Mouse (Mus musculus) small intestine, adult 2 months (tissue): ENCODE data around the gene Dlg2. TPM values are rescaled to one million over a fixed set of nuclear protein-coding genes. Genes with fewer than 3 reads are reported as not detected.

Experiments
- H3K27ac ChIP-seq: fragments of 200-500 bp; 2 replicates; pipeline ENCODE4 v1.5.1; 2012; ENCODE audit warnings: low read depth, low read length, control low read depth, inconsistent platforms; ENCODE audit not compliant: insufficient read depth
- H3K27me3 ChIP-seq: fragments of 200-500 bp; 2 replicates; pipeline ENCODE4 v1.6.1; 2012; ENCODE audit warnings: mild to moderate bottlenecking, moderate library complexity, low read length, inconsistent platforms; ENCODE audit not compliant: control insufficient read depth, insufficient read depth
- H3K36me3 ChIP-seq: fragments of 200-500 bp; 2 replicates; pipeline ENCODE4 v1.6.1; 2012; ENCODE audit warnings: mild to moderate bottlenecking, low read length, control low read depth, inconsistent platforms; ENCODE audit not compliant: control insufficient read depth, insufficient read depth
- H3K4me1 ChIP-seq: fragments of 200-500 bp; 2 replicates; pipeline ENCODE4 v1.6.1; 2012; ENCODE audit warnings: low read length, inconsistent platforms, mixed read lengths; ENCODE audit not compliant: control insufficient read depth, insufficient read depth, insufficient read length
- H3K4me3 ChIP-seq: fragments of 200-500 bp; 2 replicates; pipeline ENCODE4 v1.5.1; 2012; ENCODE audit warnings: low read depth, mild to moderate bottlenecking, control low read depth, inconsistent platforms, low read length, moderate library complexity
- CTCF ChIP-seq: fragments of 200-500 bp; IDR thresholded peaks from 2 replicates; pipeline ENCODE4 v1.5.1; 2012; ENCODE audit warnings: low read depth, mild to moderate bottlenecking, control low read depth, inconsistent platforms, low read length, moderate library complexity, mixed read lengths; ENCODE audit not compliant: insufficient replicate concordance, insufficient read length; ENCODE audit errors: extremely low read depth
- POLR2A ChIP-seq: fragments of 200-500 bp; IDR thresholded peaks from 2 replicates; pipeline ENCODE4 v1.6.1; 2012; ENCODE audit warnings: low read depth, mild to moderate bottlenecking, control low read depth, inconsistent platforms, low read length, moderate library complexity
- WGBS: fragments of 180-500 bp; shearing (Covaris S2); methylation state at CpG from one replicate; pipeline ENCODE4 v1.1.7; 2018; 5-methylcytosine and 5-hydroxymethylcytosine counted together
- polyA plus RNA-seq: library from polyadenylated mRNA; depleted of rRNA; stranded (reverse); fragments of >200 nt; gene quantifications from 2 replicates; pipeline ENCODE4 v1.2.3, GENCODE M21; 2012

Gene Dlg2
- polyA plus RNA-seq, 1 experiment = 0.38 TPM

DNA sequence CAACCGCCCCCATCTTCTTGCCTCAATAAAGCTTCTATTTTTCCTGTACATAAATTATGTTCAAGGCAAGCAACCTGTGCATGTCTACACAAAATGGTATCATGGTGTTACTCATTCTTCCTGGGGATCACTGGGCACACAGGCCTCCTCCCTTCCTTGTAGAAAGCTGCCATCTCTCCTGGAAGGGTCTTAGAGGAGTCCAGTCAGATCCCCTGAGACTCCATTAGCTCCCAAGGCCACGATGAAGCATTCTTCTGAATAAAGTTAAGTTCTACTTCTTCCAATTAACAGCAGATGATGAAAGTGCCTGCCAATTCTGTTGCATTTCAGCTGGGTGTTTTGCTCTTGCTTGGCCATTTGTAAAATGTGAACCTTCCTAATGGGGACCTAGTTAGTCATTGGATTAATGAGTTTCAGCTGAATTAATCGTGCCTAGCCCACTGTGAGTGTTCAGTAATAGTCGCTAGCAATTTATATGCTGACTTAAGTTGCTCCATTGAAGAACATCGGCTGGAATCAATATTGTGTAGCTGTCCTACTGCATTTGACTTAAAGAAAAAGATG lies 953.3 kb downstream of the Dlg2 start:
- Histone ChIP-seq H3K27ac (no peak overlapping the region), H3K4me3 (no peak overlapping the region), H3K27me3 (no peaks in the 10 kb centered on the region), H3K36me3 (no peaks in the 10 kb centered on the region), H3K4me1 (no peaks in the 10 kb centered on the region)
- 75% methylated on average over 5 of the region's 5 CpGs for WGBS
- TF ChIP-seq POLR2A (no peak), CTCF (no peak)

- WGBS = 21% methylated on average over 11 of the region's 11 CpGs
- no peaks in the 10 kb centered on the region for H3K27me3 ChIP-seq
- H3K4me1 ChIP-seq = no peaks in the 10 kb centered on the region
- no peak for TF ChIP-seq CTCF
- no peak for TF ChIP-seq POLR2A
- H3K27ac ChIP-seq = no peak overlapping the region
- H3K36me3 ChIP-seq = no peaks in the 10 kb centered on the region
- no peak overlapping the region for H3K4me3 ChIP-seq
Observed at GRCm38 (mm10) chr7:91431594-91432240, 955.2 kb downstream of the Dlg2 start.

- 89% methylated on average over 4 of the region's 4 CpGs for WGBS
- Histone ChIP-seq H3K4me1 (no peaks in the 10 kb centered on the region), H3K36me3 (no peaks in the 10 kb centered on the region), H3K4me3 (no peak overlapping the region), H3K27me3 (no peaks in the 10 kb centered on the region), H3K27ac (no peak overlapping the region)
- TF ChIP-seq CTCF (no peak), POLR2A (no peak)
Observed at GRCm38 (mm10) chr7:91432563-91432962, 956.1 kb downstream of the Dlg2 start.

GRCm38 (mm10) chr7:91434739-91435138 lies 958.3 kb downstream of the Dlg2 start:
- 72% methylated on average over 5 of the region's 5 CpGs for WGBS
- Histone ChIP-seq H3K4me1 (no peaks in the 10 kb centered on the region), H3K27me3 (no peaks in the 10 kb centered on the region), H3K27ac (no peak overlapping the region), H3K4me3 (no peak overlapping the region), H3K36me3 (no peaks in the 10 kb centered on the region)
- no peak for TF ChIP-seq CTCF
- TF ChIP-seq POLR2A = no peak

DNA sequence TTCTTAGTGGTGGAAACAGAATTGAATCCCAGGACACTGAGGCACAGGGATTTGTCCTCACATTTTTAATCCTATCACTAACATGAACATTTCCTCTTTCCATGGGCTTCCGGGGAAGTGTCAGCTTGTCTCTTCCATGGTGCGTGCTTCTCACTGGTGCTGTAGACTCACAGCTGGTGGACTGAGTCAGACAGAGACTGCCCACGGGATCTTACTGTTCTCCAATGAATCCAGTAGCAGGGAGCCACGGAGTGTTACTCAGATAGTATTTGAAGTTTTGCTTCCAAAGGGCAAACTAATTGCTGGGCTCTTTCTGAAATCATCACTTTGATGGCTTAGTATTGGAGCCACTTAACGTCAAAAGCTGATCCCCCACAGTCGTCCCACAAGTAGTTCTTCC lies 963.9 kb downstream of the Dlg2 start:
- WGBS = 70% methylated on average over 6 of the region's 6 CpGs
- Histone ChIP-seq H3K4me3 (no peak overlapping the region), H3K36me3 (no peaks in the 10 kb centered on the region), H3K27ac (no peak overlapping the region), H3K27me3 (no peaks in the 10 kb centered on the region), H3K4me1 (peaks cover 2% of the 10 kb centered on the region; the same call in 1 of the 2 replicates)
- no peak for TF ChIP-seq POLR2A
- no peak for TF ChIP-seq CTCF

DNA sequence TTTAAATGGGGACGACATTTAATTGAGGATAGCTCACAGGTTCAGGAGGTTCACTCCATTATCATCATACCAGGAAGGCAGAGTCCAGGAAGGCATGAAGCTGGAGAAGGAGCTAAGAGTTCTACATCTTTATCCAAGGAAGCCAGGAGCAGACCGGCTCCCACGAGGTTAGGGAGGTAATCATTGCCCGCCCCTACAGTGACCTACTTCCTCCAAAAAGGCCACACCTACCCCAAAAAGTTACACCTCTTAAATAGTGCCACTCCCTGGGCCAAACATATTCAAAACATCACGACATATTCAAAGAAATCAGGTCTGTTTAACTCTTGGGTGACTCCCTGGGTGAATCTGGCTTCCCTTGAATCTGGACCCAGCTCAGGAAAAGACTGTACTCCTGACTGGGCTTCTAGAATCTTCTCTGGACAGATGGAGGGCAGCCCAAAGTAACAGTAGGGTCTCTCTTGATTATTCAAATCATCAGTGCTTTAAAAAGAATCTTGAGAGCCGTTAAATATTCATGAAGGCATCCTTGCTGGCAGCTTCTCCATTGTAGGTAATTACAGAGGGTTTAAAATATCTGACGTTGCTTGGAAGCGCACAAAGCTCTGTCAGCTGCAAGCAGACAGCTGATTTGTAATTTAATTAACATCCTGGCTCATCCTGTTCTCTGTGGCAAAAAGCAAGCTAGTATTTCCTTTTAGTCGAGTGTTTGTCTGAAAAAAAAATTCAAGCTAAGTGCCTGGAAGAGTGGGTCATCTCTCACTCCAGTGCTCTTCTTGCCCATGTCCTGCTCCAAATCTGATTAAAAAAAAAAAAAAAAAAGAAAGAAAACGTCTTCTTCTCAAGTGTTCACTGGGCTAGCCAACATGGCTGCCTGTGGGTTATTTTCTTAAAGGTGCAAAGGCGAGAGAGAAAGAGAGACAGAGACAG lies 966.2 kb downstream of the Dlg2 start:
- Histone ChIP-seq H3K4me1 (peaks cover 2% of the 10 kb centered on the region; the same call in 1 of the 2 replicates), H3K27me3 (no peaks in the 10 kb centered on the region), H3K27ac (no peak overlapping the region), H3K36me3 (no peaks in the 10 kb centered on the region), H3K4me3 (no peak overlapping the region)
- TF ChIP-seq POLR2A = no peak
- no peak for TF ChIP-seq CTCF
- 62% methylated on average over 11 of the region's 11 CpGs for WGBS

- WGBS = 61% methylated on average over 5 of the region's 5 CpGs
Observed at GRCm38 (mm10) chr7:91443377-91443714, 966.9 kb downstream of the Dlg2 start.

More at GRCm38 (mm10) chr7:91443377-91443714, 966.9 kb downstream of the Dlg2 start:
- Histone ChIP-seq H3K27me3 (no peaks in the 10 kb centered on the region), H3K4me3 (no peak overlapping the region), H3K27ac (no peak overlapping the region), H3K4me1 (peaks cover 2% of the 10 kb centered on the region; the same call in 1 of the 2 replicates), H3K36me3 (no peaks in the 10 kb centered on the region)
- TF ChIP-seq CTCF = no peak
- no peak for TF ChIP-seq POLR2A
